Mouse (Mus musculus) adrenal gland, adult (tissue): ENCODE results near the gene Ndufc2.
A peak's percentile ranks its signal among the peaks of the same experiment; 100 is the strongest.

ENCODE experiments used
- DNase-seq, 2 experiments: peaks; one replicate each; pipeline ENCODE4 v3.0.0; 2022 to 2023; ENCODE audit warnings: low spot score in 1 of 2; ENCODE audit not compliant: inconsistent age in 2 of 2

Gene Ndufc2

DNA sequence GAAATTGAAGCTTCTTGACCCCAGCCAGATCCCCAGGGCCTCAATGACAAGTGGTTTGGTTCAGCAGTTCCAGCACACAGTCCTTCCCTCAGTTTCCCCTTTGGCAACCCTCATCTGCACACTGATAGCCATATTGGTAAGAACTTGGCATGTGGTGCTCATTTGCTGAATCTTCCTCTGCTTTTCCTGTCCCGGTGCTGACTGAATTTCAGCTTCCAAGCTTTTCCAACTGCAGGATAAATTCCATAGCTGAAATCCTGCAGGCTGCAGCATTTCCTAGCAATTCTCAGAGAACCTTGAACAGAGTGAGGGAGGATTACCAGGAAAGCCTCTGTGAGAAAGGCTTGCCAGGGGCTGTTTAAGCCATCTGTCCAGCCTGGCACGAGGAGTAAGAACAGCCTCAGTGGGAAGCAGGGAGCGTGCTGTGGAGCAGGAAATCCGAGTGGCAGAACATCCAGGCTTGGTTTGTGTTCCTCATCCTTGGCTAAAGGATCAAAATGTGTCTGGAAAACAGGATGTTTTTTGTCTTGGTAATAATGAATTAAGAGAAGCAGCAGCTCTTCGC lies 12.9 kb upstream of the Ndufc2 start:
- DNase-seq, result peak in 1 of 2 experiments; percentile 47

DNA sequence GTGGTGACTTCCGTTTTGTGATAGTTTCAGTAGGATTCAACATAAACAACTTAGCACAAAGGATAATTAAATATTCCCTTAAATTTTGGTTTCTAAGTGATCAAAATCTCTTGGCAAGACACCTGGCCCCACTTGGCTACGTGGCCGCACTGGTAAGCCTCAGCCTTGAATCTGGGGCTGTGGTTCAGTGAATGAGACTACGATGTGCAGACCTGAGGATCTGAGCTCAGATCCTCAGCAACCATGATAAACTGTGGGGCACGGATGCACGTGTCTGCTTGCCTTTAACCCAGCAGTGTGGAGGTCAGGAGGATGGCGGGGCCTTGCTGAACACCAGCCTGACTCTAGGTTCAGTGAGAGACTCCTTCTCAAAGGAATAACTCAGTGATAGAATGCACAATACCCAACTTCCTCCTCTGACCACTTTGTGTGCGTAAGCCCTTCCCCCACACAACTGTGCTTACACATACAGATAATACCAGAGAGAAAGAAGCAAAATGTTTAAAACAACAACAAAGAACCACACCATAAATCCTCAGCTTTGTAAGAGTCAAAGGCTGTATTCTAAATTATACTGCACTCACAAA lies 12.1 kb upstream of the Ndufc2 start:
- DNase-seq, result no peak

DNA sequence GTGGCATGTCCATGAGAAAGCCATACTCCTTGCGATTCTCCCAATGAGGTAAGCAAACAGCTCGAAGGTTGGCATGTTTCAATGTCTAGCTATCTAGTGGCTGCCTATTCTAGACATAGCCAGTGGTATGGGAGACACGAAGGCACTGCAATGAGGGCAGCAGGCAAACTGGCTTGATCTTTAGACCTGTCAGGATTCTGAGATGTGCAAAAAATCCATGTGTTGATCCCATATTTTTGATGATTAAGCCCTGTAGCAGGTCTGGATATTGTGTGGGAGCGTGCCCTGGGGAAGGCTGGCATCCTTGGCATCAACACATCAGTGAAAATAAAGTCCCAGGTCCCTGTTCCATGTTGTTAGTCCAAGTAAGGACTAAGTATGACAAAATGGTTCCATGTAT lies 11.3 kb upstream of the Ndufc2 start:
- no peak for DNase-seq

DNA sequence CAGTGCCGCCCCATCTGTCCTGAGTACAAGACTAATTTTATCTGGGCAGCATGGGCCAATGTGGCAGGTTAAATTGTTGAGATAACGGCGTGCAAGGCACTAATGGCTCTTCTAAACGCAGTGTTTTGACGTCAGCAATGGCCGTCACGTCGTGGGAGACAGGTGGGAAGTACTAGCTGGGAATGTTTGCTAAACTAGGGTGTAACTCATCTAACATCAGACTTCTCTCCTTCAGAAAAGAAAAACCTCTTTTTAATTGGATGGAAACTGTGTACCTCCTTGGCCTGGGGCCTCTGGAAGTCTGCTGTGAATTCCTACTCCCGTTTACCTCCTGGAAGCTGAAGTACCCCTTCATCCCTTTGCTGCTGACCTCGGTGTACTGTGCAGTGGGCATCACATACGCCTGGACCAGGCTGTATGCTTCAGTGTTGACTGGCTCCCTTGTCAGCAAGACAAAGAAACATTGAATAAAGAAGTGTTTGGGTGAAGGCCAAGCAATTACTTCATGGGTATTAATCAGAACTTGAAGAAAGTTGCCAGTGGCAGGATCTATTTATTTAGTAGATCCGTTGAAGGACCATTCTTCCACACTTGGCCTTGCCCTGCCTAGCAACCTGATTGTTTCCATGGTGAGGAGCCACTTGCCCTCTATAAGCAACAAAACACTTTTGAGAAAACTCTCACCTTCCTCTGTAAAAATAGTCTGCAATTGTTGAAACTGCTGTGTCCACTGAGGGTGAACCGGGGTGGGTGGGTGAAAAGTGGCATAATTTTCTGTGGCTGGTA lies 8.3 kb upstream of the Ndufc2 start:
- peak; percentile 2 to 72 for DNase-seq

DNA sequence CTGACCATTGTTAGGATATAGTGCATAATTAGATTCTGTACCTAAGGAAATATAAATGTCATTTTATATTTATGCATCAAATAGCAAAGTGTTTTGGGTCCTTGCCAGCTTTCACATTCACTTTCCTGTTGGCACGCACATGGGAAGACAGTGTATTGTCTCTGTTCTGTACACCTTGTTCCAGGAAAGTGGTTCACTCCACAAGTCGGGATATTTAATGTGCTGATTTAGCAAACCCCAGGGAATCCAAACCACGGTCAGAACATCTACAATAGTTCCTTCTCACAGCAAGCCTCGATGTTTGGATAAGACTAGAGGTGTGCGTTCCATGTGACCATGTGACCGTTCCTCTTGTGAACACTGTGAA lies 7.7 kb upstream of the Ndufc2 start:
- DNase-seq, result no peak

DNA sequence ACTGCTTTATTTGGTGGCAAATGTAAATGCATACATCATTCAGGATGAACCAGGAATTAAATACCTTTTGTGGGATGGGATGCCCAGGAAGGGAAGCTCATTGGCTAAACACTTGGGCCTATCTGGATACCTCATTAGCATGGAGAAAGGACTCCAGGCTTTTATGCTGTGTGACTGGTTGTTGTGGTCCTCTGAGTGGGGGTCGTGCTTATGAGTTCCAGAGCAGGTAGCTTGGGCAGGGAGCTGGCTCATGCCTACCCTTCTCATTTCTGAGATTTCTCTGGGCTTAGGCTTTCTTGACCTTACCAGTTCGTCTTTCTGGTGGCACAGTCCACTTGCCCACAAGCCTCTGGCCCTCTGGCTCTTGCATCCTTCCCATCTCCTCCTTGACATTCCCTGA lies 5.4 kb upstream of the Ndufc2 start:
- no peak for DNase-seq

DNA sequence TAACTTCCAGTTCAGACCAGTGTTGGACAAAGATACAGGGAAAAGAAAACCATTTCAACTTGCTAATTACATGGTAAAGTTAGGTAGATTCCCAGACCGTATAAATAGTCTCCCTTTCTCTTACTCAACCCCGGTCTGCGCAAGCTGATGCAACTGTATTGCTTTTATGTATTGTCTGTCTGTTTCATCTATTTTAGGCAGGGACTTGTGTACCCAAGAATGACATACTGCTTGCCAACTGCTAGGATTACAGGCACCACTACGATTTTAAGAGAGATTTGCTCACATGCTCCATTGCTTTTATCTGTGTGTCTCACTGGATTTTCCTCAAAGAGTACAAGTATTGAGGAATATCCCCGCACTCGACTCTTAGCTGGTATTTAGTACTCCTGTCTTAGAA lies 860 bp upstream of the Ndufc2 start:
- no peak for DNase-seq

DNA sequence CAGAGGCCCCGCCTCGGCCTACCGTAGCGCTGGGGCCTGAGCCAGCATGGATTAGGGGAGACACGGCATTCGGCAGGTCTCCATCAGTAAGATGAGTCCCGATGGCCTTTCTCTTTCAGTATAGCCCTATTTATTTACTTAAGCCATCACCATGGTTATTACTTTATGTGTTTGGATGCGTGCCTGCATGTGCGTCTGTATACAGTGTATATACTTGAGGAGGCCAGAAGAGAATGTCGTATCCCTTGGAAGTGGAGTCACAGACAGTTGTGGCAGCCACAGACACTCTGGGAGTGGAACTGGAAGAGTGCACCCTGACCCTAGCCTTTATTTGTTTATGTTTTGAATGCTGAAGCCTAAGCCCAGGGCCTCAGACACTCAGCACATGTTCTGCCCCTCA lies 7.3 kb downstream of the Ndufc2 start:
- no peak for DNase-seq

DNA sequence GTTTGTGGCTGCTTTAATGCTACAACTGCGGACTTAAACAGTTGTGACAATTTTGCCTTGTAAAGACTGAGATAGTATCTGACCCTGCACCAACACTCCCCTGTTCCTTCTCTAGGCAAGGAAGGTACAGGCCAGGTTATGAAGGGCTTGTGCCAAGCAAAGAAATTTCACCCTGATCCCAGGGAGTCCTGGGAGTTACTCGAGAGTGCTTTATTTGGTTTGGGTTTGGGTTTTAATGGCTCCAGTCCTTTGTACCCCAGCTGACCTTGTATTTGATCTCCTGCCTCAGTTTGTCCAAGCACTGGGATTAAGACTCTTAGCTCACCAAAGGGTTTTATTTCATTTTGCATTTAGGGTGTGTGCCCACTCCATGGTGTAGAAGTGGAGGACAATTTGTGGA lies 11.3 kb downstream of the Ndufc2 start:
- DNase-seq, result no peak

DNA sequence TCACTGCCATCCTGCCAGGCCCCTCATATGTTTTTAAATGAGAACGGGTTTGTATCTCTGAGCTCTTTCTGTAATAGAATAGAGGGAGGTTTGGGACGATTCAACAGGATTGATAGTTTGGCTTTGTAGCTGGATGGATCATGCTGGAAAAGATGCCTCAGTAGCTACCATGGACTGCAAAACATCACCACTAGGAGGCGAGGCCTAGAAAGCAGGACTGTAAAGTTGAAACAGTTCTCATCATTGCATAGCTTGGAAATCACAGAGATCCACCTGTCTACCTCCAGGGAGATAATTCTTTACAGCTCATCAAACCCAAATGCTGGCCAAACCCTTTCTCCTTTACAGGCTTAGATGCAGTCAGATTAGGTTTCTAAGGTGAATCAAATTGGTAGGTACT lies 11.8 kb downstream of the Ndufc2 start:
- no peak for DNase-seq

DNA sequence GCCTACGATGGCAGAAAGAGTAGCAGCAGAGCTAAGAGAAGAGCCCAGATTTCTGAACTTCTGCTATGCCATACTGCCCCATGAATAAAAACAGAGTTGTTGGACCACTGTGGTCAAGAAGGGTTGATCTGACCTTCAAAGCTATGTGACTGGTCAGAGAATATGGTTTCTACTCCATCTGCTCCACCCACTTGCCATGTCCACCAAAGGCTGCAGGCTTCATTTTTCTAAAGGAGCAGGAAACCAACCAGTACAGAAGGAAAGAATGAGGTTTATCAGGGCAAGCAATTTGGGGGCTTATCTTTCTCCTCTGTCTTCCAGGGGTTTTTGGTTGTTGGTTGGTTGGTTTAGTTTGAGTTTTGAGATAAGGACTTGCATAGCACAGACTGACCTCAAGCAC lies 14.2 kb downstream of the Ndufc2 start:
- no peak for DNase-seq

DNA sequence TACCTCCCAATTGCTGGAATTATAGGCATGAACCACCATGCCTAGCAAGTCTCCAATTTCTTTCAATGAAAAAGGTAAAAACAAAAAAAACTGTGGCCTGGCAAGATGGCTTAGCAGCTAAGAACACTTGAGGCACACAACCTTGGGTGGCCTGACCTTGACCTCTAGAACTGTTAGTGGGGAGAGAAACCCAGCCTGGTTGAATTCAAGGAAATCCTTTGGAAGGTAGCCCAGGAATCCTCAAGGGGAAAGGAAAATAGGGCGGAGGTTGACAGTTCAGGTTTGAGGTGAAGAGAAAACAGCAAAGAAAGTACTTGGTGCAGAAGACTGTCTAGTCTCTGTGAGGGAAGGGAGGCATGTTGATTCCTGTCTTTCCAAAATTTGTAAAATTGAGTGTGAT lies 14.6 kb downstream of the Ndufc2 start:
- peak; percentile 60 to 86 for DNase-seq

DNA sequence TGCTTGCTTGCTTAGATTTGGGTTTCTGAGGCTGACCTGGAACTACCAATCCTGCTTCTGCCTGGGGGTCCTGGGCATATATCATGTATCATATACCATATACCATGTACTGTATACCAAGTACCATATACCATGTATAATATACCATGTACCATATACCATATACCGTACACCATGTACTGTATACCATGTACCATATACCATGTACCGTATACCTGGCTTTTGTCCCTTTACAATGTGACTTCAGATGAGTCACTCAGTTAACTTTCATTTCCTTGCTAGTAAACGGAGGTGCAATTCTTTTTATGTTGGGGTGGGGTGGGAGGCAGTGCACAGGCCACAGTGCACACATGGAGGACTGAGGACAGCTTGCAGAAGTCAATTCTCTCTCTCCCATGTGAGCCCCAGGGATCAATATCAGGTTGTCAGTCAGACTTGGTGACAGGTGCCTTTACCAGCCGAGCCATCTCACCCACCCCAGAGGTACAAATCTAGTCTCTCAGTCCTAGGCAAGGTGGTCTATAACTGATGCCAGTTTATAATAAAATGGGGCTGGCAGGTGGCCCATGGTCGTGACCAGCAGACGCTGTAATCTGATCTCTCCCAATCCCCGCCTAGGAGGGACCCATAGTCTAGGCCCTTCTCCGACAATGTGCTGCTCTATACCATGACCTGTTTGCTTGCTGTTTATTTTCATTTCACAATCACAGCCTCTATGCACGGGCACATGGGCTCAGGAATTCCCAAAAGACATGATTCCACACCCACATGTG lies 15.3 kb downstream of the Ndufc2 start:
- peak; percentile 21 to 57 for DNase-seq

DNA sequence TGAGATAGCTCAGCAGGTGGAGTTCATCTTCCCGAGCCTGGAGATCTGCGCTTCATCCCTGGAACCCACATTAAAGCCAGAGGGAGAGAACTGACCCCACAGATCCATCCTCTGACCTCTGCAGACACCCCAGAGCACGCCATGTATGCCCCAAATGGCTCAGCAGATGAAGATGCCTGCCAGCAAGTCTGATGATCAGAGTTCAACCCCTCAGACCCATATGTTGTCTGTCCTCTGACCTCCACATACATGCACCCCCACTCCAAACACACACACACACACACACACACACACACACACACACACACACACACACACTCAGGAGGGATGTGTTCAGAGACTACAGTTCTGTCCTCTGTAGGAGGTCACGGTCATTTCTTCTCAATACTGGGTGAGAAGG lies 16.7 kb downstream of the Ndufc2 start:
- DNase-seq, result no peak

DNA sequence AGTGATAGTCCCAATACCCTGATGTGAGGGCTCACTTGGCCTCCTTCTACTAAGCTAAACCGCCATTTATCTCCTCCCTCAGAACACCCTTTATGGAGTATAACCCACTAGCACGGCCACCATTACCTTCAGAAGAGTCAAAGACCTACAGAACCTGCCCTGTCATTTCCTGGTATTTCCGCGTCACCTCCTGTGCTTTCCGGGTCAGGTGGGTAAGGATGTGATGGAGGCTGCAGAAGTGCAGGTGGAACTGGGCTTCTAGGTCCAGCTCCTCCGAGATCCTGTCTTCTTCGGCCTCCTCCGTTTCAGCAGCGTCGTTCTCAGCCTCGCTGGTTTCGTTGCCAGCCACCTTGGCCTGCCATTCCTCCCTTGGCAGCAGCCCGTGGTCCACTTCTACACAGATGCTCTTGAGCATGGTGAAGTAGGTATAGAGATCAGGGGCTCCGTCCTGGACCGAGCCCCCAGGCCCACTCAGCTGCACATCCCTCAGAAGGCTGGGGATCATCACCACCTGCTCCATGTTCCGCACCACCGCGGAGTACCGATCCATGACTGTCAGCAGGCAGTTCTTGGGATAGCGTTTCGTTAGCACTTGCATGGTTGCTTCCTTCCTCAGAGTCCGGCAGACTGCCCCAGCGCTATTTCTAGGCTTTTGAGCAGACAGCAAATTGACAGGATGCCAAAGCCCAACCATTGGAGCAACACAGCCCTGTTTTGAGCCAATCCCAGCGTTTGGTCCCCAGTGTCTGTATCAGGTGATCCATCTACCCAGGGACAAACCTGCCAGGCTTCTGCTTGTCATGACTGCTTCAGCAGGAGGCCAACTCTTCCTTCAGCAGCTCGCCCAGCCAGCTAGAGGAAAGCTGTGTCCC lies 17.3 kb downstream of the Ndufc2 start, which contains the start of gene Thrsp:
Gene Thrsp, minus strand, starts transcription at position 825 of the 872 bp plus-strand sequence.
- peak; percentile 81 to 95 for DNase-seq

DNA sequence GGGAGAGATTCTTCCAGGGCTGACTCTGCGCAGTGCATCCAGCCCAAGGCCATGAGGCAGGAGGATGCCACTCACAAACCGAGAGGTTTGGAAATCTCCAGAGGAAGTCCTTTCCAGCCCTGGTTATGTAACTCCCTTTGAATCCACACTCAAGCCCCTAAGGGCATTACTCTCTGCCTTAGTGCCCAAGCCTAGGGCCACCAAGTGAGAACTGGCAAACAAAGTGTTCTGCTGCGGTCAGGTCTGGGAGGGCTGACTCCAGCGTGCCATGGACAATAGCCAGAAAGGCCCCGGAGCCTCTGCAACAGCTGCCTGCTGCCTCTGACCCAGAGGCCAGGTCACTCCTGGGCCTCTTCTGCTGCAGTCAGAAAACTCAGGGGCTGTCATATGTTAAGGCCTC lies 18.9 kb downstream of the Ndufc2 start:
- DNase-seq, result peak; percentile 77 to 90

DNA sequence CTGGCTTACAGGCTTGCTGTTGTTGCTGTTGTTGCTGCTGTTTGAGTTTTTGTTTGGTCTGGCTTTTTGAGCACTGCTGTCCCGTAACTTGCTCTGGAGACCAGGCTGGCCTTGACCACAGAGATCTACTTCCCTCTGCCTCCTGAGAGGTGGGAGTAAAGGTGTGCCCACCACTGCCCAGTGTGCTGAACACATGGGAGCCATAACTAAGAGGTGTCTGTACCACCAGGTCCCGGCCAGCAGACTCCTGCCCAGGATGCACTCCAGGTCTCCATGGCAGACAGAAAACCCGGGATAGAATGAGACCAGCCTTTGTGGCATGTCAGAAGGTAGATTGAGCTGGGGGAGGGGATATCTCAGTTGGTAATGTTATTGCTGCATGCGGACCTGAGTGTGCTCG lies 19.4 kb downstream of the Ndufc2 start:
- no peak for DNase-seq

DNA sequence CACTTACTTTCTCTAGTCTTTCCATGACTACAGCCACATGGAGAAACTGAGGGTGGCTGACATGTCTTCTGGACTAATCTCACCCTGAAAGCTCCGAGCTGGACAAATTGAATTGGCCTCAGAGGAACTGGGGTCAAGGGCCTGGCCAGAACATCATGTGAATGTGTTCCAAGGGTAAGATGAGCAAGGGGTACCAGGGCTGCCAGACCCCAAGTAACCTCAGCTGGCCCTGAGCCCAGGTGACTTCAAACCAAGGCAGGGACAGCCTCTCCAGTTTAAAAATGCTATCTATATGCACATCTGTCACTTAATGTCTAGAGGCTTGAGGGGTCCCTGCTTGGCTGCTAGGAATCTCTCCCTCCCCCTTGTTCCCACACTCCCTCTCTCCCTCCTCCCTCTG lies 20.6 kb downstream of the Ndufc2 start:
- DNase-seq, result peak; percentile 79 to 82

DNA sequence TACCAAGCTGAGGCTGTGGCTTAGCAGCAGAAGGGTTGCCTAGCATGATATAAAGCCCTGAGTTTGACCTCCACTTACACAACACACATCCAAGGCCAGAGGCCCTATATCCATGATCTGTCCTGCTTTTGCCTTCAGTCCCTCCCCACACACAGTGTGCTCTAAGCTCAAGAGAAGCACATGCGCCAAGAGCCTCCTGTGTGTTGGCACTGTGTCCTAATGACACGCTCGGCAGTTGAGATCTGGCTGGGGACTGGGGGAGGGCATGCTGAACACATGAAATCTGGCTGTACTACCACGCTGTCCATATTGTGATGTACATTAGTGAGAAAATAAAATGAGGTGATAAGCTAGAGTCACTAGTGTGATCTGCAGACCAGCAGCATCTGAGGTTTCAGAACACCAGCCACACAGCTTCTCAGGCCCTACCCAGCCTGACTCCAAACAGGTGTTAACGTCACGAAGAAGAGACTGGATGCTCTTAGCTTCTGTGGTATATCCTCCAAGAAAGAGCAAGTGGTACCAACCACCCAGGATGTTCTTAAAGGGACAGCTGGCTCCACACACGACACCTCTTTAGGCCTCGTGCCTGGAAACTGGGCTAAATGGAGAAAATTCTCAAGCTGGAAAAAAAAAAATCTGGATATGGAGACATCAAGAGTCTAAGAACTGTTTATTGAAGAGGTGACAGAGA lies 21.3 kb downstream of the Ndufc2 start:
- DNase-seq, result peak; percentile 81 to 91

DNA sequence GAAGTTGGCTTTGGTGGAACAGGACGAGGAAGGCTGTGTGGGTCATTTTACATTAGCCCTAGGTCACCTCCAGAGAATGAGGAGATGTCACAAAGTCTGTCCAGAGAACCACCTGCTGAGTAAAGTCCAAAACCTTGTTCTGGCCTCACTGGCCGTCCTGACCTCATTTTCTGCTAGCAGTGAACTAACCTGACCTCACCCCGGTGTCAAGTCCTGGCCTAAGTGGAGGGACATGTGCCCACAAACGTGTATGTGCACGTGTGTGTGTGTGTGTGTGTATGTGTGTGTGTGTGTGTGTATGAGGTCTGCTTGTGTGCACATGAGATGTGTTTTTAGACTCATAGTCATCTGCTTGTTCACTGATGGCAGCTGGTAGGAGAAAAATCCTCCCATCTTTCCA lies 24.0 kb downstream of the Ndufc2 start:
- DNase-seq, result peak; percentile 7 to 59
